Mouse (Mus musculus) frontal cortex, postnatal 25 days (tissue): ENCODE data around the gene Pfdn5.

ENCODE experiments used
- DNase-seq, 2 experiments: peaks; one replicate each; pipeline ENCODE4 v3.0.0; 2022; ENCODE audit warnings: low spot score in 2 of 2

The Pfdn5 gene

GRCm38 (mm10) chr15:102326022-102326576 is at the start of gene Pfdn5:
Pfdn5 (plus strand) TSS chr15:102326116.
- DNase-seq = peak; percentile 72 to 78

- DNase-seq = no peak
Measured at GRCm38 (mm10) chr15:102278726-102279091, 47.2 kb upstream of the Pfdn5 start.

GRCm38 (mm10) chr15:102279092-102279782 is 46.7 kb upstream of the Pfdn5 start, which contains the start of gene Mfsd5:
Mfsd5 (plus strand) TSS chr15:102279454.
- peak; percentile 67 to 69 for DNase-seq

- no peak for DNase-seq
Measured at GRCm38 (mm10) chr15:102279783-102280520, 46.0 kb upstream of the Pfdn5 start.

GRCm38 (mm10) chr15:102280623-102281022 is 45.3 kb upstream of the Pfdn5 start:
- DNase-seq = no peak

- DNase-seq = no peak
Measured at GRCm38 (mm10) chr15:102282463-102283292, 43.2 kb upstream of the Pfdn5 start.

- DNase-seq = no peak
Measured at GRCm38 (mm10) chr15:102283648-102284047, 42.3 kb upstream of the Pfdn5 start.

- no peak for DNase-seq
Measured at GRCm38 (mm10) chr15:102287395-102287794, 38.5 kb upstream of the Pfdn5 start.

- peak; percentile 81 to 90 for DNase-seq
Measured at GRCm38 (mm10) chr15:102295633-102296367, 30.1 kb upstream of the Pfdn5 start, which contains the start of gene Espl1. Espl1 (plus strand) TSS chr15:102296266.

GRCm38 (mm10) chr15:102296368-102297006 is 29.4 kb upstream of the Pfdn5 start:
- DNase-seq = no peak

GRCm38 (mm10) chr15:102302542-102302941 is 23.4 kb upstream of the Pfdn5 start:
- no peak for DNase-seq

GRCm38 (mm10) chr15:102308717-102309116 is 17.2 kb upstream of the Pfdn5 start:
- no peak for DNase-seq

GRCm38 (mm10) chr15:102310074-102310845 is 15.7 kb upstream of the Pfdn5 start:
- DNase-seq = no peak

GRCm38 (mm10) chr15:102311489-102311888 is 14.4 kb upstream of the Pfdn5 start:
- no peak for DNase-seq

GRCm38 (mm10) chr15:102315292-102315691 is 10.6 kb upstream of the Pfdn5 start:
- DNase-seq = no peak

- peak; percentile 42 to 51 for DNase-seq
Measured at GRCm38 (mm10) chr15:102316263-102316662, 9.7 kb upstream of the Pfdn5 start.

GRCm38 (mm10) chr15:102324654-102325473 is 1.1 kb upstream of the Pfdn5 start:
- no peak for DNase-seq

GRCm38 (mm10) chr15:102326892-102327291 is 976 bp downstream of the Pfdn5 start:
- DNase-seq = no peak

GRCm38 (mm10) chr15:102331610-102332015 is 5.7 kb downstream of the Pfdn5 start, which contains the start of gene Myg1:
Myg1 (plus strand) TSS chr15:102331709.
- DNase-seq = peak; percentile 59 to 72
